Mouse (Mus musculus) CD4-positive naive resting alpha-beta T cell, adult 57 days (primary cell): ENCODE data around the gene Esyt3. TPM values are rescaled to one million over a fixed set of nuclear protein-coding genes. Genes with fewer than 3 reads are reported as not detected.

Source experiments
- total RNA-seq: library from RNA; stranded (reverse); gene quantifications from one replicate; pipeline ENCODE4 v1.2.4, GENCODE M21; 2023

The Esyt3 gene
- not detected for total RNA-seq

DNA sequence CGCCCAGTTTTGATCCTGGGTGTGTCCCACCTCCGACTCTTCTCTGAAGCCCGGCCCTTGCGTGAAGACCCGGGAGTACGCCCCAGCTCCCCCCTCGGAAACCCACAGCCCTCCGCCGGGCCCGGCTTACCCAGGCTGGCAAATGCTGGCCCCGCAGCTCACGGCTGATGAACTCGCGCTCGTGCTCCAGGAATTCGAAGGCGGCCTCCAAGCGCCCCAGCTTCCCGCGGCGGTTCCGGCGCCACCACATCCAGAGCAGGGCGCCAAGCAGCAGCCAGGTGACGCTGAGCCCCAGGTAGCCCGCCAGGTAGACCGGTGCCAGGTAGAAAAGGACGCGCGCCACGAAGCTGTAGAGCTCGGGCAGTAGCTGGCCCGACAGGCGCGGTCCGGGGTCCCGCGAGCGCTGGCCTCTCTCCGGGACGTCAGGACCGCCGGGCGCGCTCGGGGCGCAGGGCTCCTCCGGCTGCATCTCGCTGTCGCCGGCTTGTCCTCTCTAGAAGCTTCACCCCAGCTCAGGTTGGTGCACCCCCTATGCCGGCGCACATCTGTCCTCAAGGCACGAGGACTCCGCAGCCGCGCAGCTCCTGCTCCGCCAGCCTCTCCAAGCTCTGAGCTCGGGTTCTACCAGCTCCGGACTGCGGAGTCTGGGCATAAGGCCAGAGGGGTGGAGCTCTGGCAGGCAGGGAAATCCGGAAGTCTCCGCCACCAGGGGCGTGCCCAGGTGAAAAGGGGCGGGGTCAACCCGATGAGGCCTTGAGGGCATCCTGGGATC is at the start of gene Esyt3:
TSS of gene Esyt3 (minus strand) at position 637 of the 772 bp plus-strand sequence.

Other genes starting within 250 kb of the Esyt3 start
- 8.9 TPM for gene Pik3cb, start 217.9 kb downstream of the Esyt3 start, total RNA-seq
- not detected for gene Faiml, start 121.3 kb downstream of the Esyt3 start, total RNA-seq
- gene Cep70, start 115.2 kb downstream of the Esyt3 start, total RNA-seq: 11.4 TPM
- 1.4 TPM for gene Mras, start 78.8 kb upstream of the Esyt3 start, total RNA-seq
- not detected for gene Nme9, start 92.9 kb upstream of the Esyt3 start, total RNA-seq
- 31.5 TPM for gene Armc8, start 210.3 kb upstream of the Esyt3 start, total RNA-seq
- gene Dbr1, start 217.2 kb upstream of the Esyt3 start, total RNA-seq: 46.1 TPM